Mouse (Mus musculus) midbrain, embryonic 14.5 days (tissue): Measurements from ENCODE around the gene 4931406P16Rik. TPM values are rescaled to one million over a fixed set of nuclear protein-coding genes. Genes with fewer than 3 reads are reported as not detected.

Experiments used
- ATAC-seq: fragments of 200-750 bp; cut with Nextera tagmentation; 2 replicates; pipeline ENCODE4 v1.8.0; 2017; ENCODE audit warnings: moderate number of reproducible peaks, moderate library complexity; ENCODE audit not compliant: low FRiP score, low TSS enrichment
- DNase-seq: peaks from one replicate; pipeline ENCODE4 v3.0.0-alpha.2; 2015
- H3K27ac ChIP-seq: fragments of 300-500 bp; sonication (generic); replicated peaks from 2 replicates; pipeline ENCODE4 v1.5.1; 2014; ENCODE audit warnings: mild to moderate bottlenecking, low read depth, low read length, moderate library complexity
- H3K27me3 ChIP-seq: fragments of 300-500 bp; sonication (generic); 2 replicates; pipeline ENCODE4 v1.6.1; 2014; ENCODE audit warnings: low read length, control low read depth, mixed read lengths; ENCODE audit not compliant: control insufficient read depth, insufficient read depth
- H3K36me3 ChIP-seq: fragments of 300-500 bp; sonication (generic); 2 replicates; pipeline ENCODE4 v1.6.1; 2014; ENCODE audit warnings: low read length, control low read depth; ENCODE audit not compliant: control insufficient read depth, insufficient read depth
- H3K4me1 ChIP-seq: fragments of 300-500 bp; sonication (generic); 2 replicates; pipeline ENCODE4 v1.6.1; 2014; ENCODE audit warnings: mild to moderate bottlenecking, antibody characterized with exemption, low read length, control low read depth; ENCODE audit not compliant: control insufficient read depth, insufficient read depth
- H3K4me2 ChIP-seq: fragments of 300-500 bp; sonication (generic); 2 replicates; pipeline ENCODE4 v1.6.1; 2014; ENCODE audit warnings: mild to moderate bottlenecking, low read length, moderate library complexity
- H3K4me3 ChIP-seq: fragments of 300-500 bp; sonication (generic); replicated peaks from 2 replicates; pipeline ENCODE4 v1.5.1; 2014; ENCODE audit warnings: low read depth, low read length
- H3K9ac ChIP-seq: fragments of 300-500 bp; sonication (generic); replicated peaks from 2 replicates; pipeline ENCODE4 v1.6.1; 2014; ENCODE audit warnings: mild to moderate bottlenecking, low read length, moderate library complexity
- H3K9me3 ChIP-seq: fragments of 300-500 bp; sonication (generic); 2 replicates; pipeline ENCODE4 v1.6.1; 2016; ENCODE audit warnings: low read length, control low read depth, mixed read lengths; ENCODE audit not compliant: control insufficient read depth
- WGBS: fragments of 180-500 bp; shearing (Covaris S2); extraction: QIAGEN DNeasy Blood & Tissue Kit; methylation state at CpG from one replicate; pipeline ENCODE4 v1.1.7; 2014; 5-methylcytosine and 5-hydroxymethylcytosine counted together
- polyA plus RNA-seq: library from polyadenylated mRNA; unstranded; fragments of >200 nt; fragmentation: Nextera tagmentation; extraction: Ambion mirVana; gene quantifications from 2 replicates; pipeline ENCODE4 v1.2.1, GENCODE M21; 2014

4931406P16Rik gene
- polyA plus RNA-seq, 1 experiment from 2014 or later, result 40.6 TPM

- H3K36me3 ChIP-seq, result peaks cover 2% of the 10 kb centered on the region; the same call in 1 of the 2 replicates
- no peaks in the 10 kb centered on the region for H3K9me3 ChIP-seq
- ATAC-seq, result no peak
- no peaks in the 10 kb centered on the region for H3K4me1 ChIP-seq
- H3K4me3 ChIP-seq, result no peak overlapping the region
- WGBS, result 77% methylated on average over 1 of the region's 1 CpGs
- no peak overlapping the region for H3K4me2 ChIP-seq
- H3K9ac ChIP-seq, result no peak overlapping the region
- DNase-seq, result no peak
- no peak overlapping the region for H3K27ac ChIP-seq
- H3K27me3 ChIP-seq, result no peaks in the 10 kb centered on the region
These were observed 44.9 kb downstream of the 4931406P16Rik start for GRCm38 (mm10) chr7:34268463-34268862.

- Histone ChIP-seq H3K36me3 (peaks cover 16% of the 10 kb centered on the region), H3K4me1 (no peaks in the 10 kb centered on the region), H3K27ac (no peak overlapping the region), H3K4me3 (no peak overlapping the region), H3K27me3 (no peaks in the 10 kb centered on the region), H3K4me2 (no peak overlapping the region), H3K9ac (no peak overlapping the region), H3K9me3 (no peaks in the 10 kb centered on the region)
- ATAC-seq (no peak), DNase-seq (no peak)
These were observed 46.9 kb downstream of the 4931406P16Rik start for GRCm38 (mm10) chr7:34266421-34266820.

- 72% methylated on average over 5 of the region's 5 CpGs for WGBS
- Histone ChIP-seq H3K9ac (no peak overlapping the region), H3K4me3 (no peak overlapping the region), H3K9me3 (no peaks in the 10 kb centered on the region), H3K4me1 (no peaks in the 10 kb centered on the region), H3K27ac (no peak overlapping the region), H3K36me3 (peaks cover 18% of the 10 kb centered on the region), H3K4me2 (no peak overlapping the region), H3K27me3 (no peaks in the 10 kb centered on the region)
- no peak for ATAC-seq
- DNase-seq, result peak; percentile 60
These were observed 47.4 kb downstream of the 4931406P16Rik start for GRCm38 (mm10) chr7:34265876-34266346.

- Histone ChIP-seq H3K4me2 (no peak overlapping the region), H3K27ac (no peak overlapping the region), H3K27me3 (no peaks in the 10 kb centered on the region), H3K4me3 (no peak overlapping the region), H3K4me1 (no peaks in the 10 kb centered on the region), H3K36me3 (peaks cover 21% of the 10 kb centered on the region), H3K9me3 (no peaks in the 10 kb centered on the region), H3K9ac (no peak overlapping the region)
- no peak for DNase-seq
- 92% methylated on average over 5 of the region's 5 CpGs for WGBS
- ATAC-seq, result no peak
These were observed 49.9 kb downstream of the 4931406P16Rik start for GRCm38 (mm10) chr7:34263437-34263836.

GRCm38 (mm10) chr7:34258407-34258806, 54.9 kb downstream of the 4931406P16Rik start:
- no peak for ATAC-seq
- peaks cover 58% of the 10 kb centered on the region for H3K36me3 ChIP-seq
- 93% methylated on average over 1 of the region's 1 CpGs for WGBS

GRCm38 (mm10) chr7:34257279-34257678, 56.1 kb downstream of the 4931406P16Rik start:
- WGBS, result 89% methylated on average over 9 of the region's 9 CpGs
- H3K36me3 ChIP-seq, result peaks cover 61% of the 10 kb centered on the region
- H3K4me1 ChIP-seq, result no peaks in the 10 kb centered on the region
- no peaks in the 10 kb centered on the region for H3K9me3 ChIP-seq
- no peak overlapping the region for H3K4me3 ChIP-seq
- ATAC-seq, result no peak
- H3K27ac ChIP-seq, result no peak overlapping the region
- H3K27me3 ChIP-seq, result no peaks in the 10 kb centered on the region
- H3K4me2 ChIP-seq, result no peak overlapping the region
- no peak overlapping the region for H3K9ac ChIP-seq
- no peak for DNase-seq

More at GRCm38 (mm10) chr7:34258407-34258806, 54.9 kb downstream of the 4931406P16Rik start:
- H3K27ac ChIP-seq, result no peak overlapping the region
- H3K27me3 ChIP-seq, result no peaks in the 10 kb centered on the region
- H3K4me3 ChIP-seq, result no peak overlapping the region
- no peak for DNase-seq
- H3K9ac ChIP-seq, result no peak overlapping the region
- no peaks in the 10 kb centered on the region for H3K4me1 ChIP-seq
- no peaks in the 10 kb centered on the region for H3K9me3 ChIP-seq
- H3K4me2 ChIP-seq, result no peak overlapping the region

- no peak overlapping the region for H3K27ac ChIP-seq
- no peaks in the 10 kb centered on the region for H3K27me3 ChIP-seq
- no peak for ATAC-seq
- H3K9ac ChIP-seq, result no peak overlapping the region
- DNase-seq, result no peak
- H3K9me3 ChIP-seq, result no peaks in the 10 kb centered on the region
- no peak overlapping the region for H3K4me3 ChIP-seq
- 100% methylated on average over 1 of the region's 1 CpGs for WGBS
- peaks cover 52% of the 10 kb centered on the region for H3K36me3 ChIP-seq
- no peaks in the 10 kb centered on the region for H3K4me1 ChIP-seq
- no peak overlapping the region for H3K4me2 ChIP-seq
These were observed 57.4 kb downstream of the 4931406P16Rik start for GRCm38 (mm10) chr7:34255916-34256315.

- H3K4me1 ChIP-seq, result no peaks in the 10 kb centered on the region
- WGBS, result 72% methylated on average over 3 of the region's 3 CpGs
These were observed 58.2 kb downstream of the 4931406P16Rik start for GRCm38 (mm10) chr7:34255137-34255536.

GRCm38 (mm10) chr7:34252030-34252429, 61.3 kb downstream of the 4931406P16Rik start:
- H3K4me1 ChIP-seq, result no peaks in the 10 kb centered on the region
- no peaks in the 10 kb centered on the region for H3K9me3 ChIP-seq
- H3K27ac ChIP-seq, result 0 out of 2 replicates have a peak overlapping the region, but pooled peaks have one; percentile 14
- no peak overlapping the region for H3K4me3 ChIP-seq
- DNase-seq (peak; percentile 76), ATAC-seq (no peak)
- H3K9ac ChIP-seq, result no peak overlapping the region
- H3K4me2 ChIP-seq, result no peak overlapping the region
- peaks cover 65% of the 10 kb centered on the region for H3K36me3 ChIP-seq
- WGBS, result 91% methylated on average over 2 of the region's 2 CpGs
- H3K27me3 ChIP-seq, result no peaks in the 10 kb centered on the region

More at GRCm38 (mm10) chr7:34255137-34255536, 58.2 kb downstream of the 4931406P16Rik start:
- no peak overlapping the region for H3K4me3 ChIP-seq
- no peak for ATAC-seq
- DNase-seq, result no peak
- no peak overlapping the region for H3K27ac ChIP-seq
- no peaks in the 10 kb centered on the region for H3K27me3 ChIP-seq
- H3K9ac ChIP-seq, result no peak overlapping the region
- no peak overlapping the region for H3K4me2 ChIP-seq
- peaks cover 51% of the 10 kb centered on the region for H3K36me3 ChIP-seq
- no peaks in the 10 kb centered on the region for H3K9me3 ChIP-seq
